Mouse (Mus musculus) naive thymus-derived CD4-positive, alpha-beta T cell, adult 2 months (primary cell): ENCODE results near the gene Cd209d.
"Not testable (repeated sequence)": the region's sequence is repeated elsewhere in the genome, so short reads cannot be mapped to it uniquely, and the experiment has no call there.

Experiments
- DNase-seq: peaks from one replicate; pipeline ENCODE4 v3.0.0-alpha.2; 2011; ENCODE audit warnings: low read depth

Gene Cd209d

GRCm38 (mm10) chr8:3878455-3878854 is at the start of gene Cd209d:
Gene Cd209d, minus strand, starts transcription at chr8:3878555.
- DNase-seq, result no peak

- DNase-seq, result no peak
Measured at GRCm38 (mm10) chr8:3926744-3927143, 48.4 kb upstream of the Cd209d start, which contains the start of gene Cd209b. Gene Cd209b, minus strand, starts transcription at chr8:3926844.

DNA sequence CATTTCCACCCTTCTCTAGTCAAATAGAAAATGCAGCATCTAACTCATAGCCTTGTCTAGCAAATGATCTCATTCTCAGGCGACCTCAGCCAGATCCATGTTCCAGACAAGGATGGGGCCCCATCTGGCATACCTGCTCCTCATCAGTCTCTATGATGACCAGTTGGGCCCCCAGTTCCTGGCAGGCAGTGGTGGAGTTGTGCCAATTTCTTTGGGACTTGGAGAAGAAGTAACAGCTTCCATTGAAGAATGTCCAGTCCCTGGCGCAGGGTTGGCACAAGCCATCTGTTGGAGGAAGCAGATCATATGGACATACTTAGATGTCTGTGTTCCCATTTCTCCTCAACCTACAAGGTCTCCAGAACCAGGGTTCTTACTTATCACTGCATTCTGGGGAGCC is 2.2 kb downstream of the Cd209d start:
- no peak for DNase-seq

DNA sequence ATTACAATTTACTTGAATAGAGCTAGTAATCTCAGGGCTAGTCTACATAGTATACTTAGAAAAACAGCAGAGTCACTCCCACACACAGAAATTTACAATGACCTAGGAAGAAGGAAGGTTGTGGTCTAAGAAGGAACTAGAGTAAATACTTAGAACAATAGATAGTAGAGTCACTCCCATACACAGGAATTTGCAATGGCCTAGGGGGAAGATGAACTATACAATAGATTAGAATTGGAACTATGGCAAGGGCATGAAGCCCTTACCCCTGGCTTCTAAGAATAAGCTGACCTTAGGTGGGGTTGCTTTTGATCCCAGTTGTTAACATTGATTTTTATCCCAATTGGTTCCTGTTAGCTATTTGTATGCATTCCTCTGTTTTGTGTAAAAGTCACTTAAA is 15.6 kb downstream of the Cd209d start:
- DNase-seq, result not testable (repeated sequence)

DNA sequence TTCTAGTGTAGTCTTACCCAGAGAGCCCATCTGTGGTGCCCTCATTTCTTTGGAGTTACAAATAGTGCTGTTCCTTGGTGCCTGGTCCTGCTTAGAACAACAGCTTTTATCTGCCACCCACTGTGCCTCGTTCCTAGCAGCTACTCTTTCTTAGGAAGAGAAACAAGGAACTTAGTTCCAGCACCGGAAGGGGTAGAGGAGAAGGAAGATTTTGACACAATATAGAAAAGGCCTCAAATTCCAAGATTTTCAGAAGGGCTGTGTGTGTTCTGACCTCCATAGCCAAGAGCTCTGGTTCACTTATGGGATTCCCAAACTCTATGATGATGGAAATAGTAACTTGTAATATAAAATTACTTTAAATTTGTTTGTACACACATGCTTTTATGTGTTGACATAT is 24.1 kb downstream of the Cd209d start, which contains the start of gene Cd209e:
Gene Cd209e, minus strand, starts transcription at position 101 of the 400 bp plus-strand sequence.
- DNase-seq, result no peak
